Mouse (Mus musculus) hindbrain, embryonic 12.5 days (tissue): ENCODE measurements around the gene Med11. TPM values are rescaled to one million over a fixed set of nuclear protein-coding genes. Genes with fewer than 3 reads are reported as not detected.

ENCODE experiments used
- ATAC-seq: fragments of 200-750 bp; cut with Nextera tagmentation; 2 replicates; pipeline ENCODE4 v1.8.0; 2017; ENCODE audit warnings: moderate TSS enrichment; ENCODE audit not compliant: low FRiP score
- H3K27ac ChIP-seq: fragments of 300-500 bp; sonication (generic); 2 replicates; pipeline ENCODE4 v1.5.1; 2016; ENCODE audit warnings: mild to moderate bottlenecking
- H3K27me3 ChIP-seq: fragments of 300-500 bp; sonication (generic); 2 replicates; pipeline ENCODE4 v1.6.1; 2016; ENCODE audit warnings: mild to moderate bottlenecking
- H3K36me3 ChIP-seq: fragments of 300-500 bp; sonication (generic); 2 replicates; pipeline ENCODE4 v1.6.1; 2016; ENCODE audit warnings: mild to moderate bottlenecking
- H3K4me1 ChIP-seq: fragments of 300-500 bp; sonication (generic); 2 replicates; pipeline ENCODE4 v1.6.1; 2016
- H3K4me2 ChIP-seq: fragments of 300-500 bp; sonication (generic); replicated peaks from 2 replicates; pipeline ENCODE4 v1.6.1; 2016; ENCODE audit warnings: mild to moderate bottlenecking
- H3K4me3 ChIP-seq: fragments of 300-500 bp; sonication (generic); 2 replicates; pipeline ENCODE4 v1.5.1; 2016; ENCODE audit warnings: mild to moderate bottlenecking
- H3K9ac ChIP-seq: fragments of 300-500 bp; sonication (generic); 2 replicates; pipeline ENCODE4 v1.6.1; 2016; ENCODE audit warnings: mild to moderate bottlenecking, moderate library complexity
- H3K9me3 ChIP-seq: fragments of 300-500 bp; sonication (generic); replicated peaks from 2 replicates; pipeline ENCODE4 v1.6.1; 2016; ENCODE audit warnings: mild to moderate bottlenecking
- WGBS: fragments of 180-500 bp; shearing (Covaris S2); methylation state at CpG from one replicate; pipeline ENCODE4 v1.1.7; 2016; 5-methylcytosine and 5-hydroxymethylcytosine counted together
- polyA plus RNA-seq: library from polyadenylated mRNA; unstranded; fragments of >200 nt; fragmentation: Nextera tagmentation; extraction: Ambion mirVana; gene quantifications from 2 replicates; pipeline ENCODE4 v1.2.1, GENCODE M21; 2016

Med11 gene
- polyA plus RNA-seq, 1 experiment from 2014 or later: 36.1 TPM

DNA sequence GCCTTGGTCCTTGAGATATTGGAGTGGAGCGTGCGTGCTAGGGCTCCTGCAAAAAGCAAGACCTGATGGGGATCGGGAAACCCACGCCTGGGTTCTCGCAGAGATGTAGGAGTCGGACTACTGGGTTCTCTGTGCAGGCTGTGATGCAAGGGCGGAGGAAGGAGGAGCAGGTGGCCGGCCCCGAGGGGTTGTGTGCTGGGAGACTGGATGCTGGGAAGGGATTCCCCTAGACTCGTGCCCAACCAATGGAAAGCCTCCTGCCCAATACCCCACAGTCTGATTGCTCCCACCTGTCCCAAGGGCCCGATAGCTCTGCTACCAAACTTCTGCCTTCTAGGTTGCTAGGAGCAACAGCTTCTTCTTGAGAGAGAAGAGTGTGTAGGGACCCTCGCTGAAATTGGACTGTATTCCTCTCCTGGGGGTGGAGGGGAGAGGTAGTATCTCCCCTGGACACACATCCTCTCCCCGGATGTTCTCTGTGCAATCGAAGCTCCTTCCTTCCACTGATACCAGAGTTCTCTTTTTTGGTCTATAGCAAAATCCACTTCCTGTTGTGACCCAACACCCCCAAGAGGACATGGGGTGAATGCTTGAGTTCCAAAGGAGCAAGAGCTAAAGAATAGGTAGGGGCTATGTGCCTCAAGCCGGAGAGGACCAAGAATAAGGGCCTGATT lies 18.7 kb upstream of the Med11 start:
- Histone ChIP-seq H3K9me3 (no peaks in the 10 kb centered on the region), H3K4me2 (peak overlapping the region; percentile 62), H3K27ac (peak overlapping the region; percentile 93), H3K4me1 (peaks cover 30% of the 10 kb centered on the region), H3K9ac (peak overlapping the region; percentile 80), H3K4me3 (peak overlapping the region; percentile 71), H3K36me3 (peaks cover 23% of the 10 kb centered on the region), H3K27me3 (no peaks in the 10 kb centered on the region)
- peak; percentile 60 for ATAC-seq
- WGBS: 8% methylated on average over 15 of the region's 15 CpGs

DNA sequence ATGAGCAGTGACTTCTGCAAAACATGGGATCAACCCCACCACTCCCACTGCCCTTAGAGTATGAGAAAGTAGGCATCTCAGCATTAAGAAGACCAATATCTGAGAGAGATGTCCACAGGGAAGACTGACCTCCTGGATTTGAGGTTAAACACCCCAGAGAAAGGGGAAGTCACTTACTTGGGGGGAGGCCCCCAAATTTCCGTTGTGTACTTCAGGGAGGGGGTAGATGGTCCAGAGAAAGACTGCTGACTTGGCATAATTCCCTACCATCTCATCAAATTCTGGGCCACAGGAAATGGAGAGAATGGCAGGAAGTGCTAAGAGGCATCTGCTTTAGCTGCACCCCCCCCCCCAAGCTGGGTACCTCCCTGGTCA lies 18.2 kb upstream of the Med11 start:
- H3K27me3 ChIP-seq: no peaks in the 10 kb centered on the region
- ATAC-seq: no peak
- peak overlapping the region; percentile 62 for H3K4me2 ChIP-seq
- peaks cover 29% of the 10 kb centered on the region for H3K36me3 ChIP-seq
- WGBS: 63% methylated on average over 1 of the region's 1 CpGs
- H3K27ac ChIP-seq: no peak overlapping the region
- no peaks in the 10 kb centered on the region for H3K9me3 ChIP-seq
- peak overlapping the region; percentile 71 for H3K4me3 ChIP-seq
- peak overlapping the region; percentile 80 for H3K9ac ChIP-seq
- peaks cover 30% of the 10 kb centered on the region for H3K4me1 ChIP-seq

DNA sequence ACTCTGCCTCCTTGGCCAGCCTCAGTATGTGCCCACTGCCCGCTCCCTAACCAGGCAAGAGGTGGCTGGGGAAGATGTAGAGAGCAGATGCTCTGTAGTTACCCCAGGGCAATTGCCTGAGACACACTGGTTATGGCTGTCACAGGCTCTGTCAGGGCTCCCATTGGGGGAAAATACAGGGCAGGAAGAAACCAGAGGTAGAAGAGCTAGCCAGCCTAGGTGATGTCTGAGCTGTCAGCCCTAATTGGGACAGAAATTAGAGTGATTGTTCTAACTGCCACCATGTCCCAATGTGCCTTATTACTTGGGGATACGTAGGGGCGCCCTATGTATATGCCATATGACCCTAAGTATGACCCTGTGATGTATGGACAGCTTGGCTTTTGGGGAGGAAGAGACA lies 17.8 kb upstream of the Med11 start:
- ATAC-seq: no peak
- Histone ChIP-seq H3K4me3 (peak overlapping the region; percentile 71; the same call in 1 of the 2 replicates), H3K27ac (no peak overlapping the region), H3K9me3 (no peaks in the 10 kb centered on the region), H3K27me3 (no peaks in the 10 kb centered on the region), H3K4me2 (peak overlapping the region; percentile 62), H3K9ac (peak overlapping the region; percentile 80; the same call in 1 of the 2 replicates), H3K4me1 (peaks cover 30% of the 10 kb centered on the region), H3K36me3 (peaks cover 33% of the 10 kb centered on the region)
- 95% methylated on average over 3 of the region's 3 CpGs for WGBS

DNA sequence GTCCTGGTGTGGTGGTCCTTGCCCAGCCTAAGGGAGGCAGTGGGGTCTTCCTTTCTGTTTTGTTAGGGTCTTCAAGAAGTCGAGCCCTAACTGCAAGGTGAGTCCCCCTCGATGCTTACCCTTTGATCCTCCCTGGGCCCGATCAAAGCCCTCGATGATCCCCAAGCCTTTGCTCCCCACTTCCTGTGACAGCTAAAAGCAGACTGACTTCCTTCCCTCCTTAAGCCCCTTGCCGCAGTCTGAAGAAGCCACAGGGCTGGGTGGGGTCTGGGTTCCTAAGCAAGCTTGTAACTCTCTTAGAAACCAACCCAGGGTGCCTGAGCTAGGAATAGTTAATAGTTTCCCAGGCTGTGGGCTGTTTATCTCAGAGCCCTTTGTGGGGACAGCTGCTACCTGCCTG lies 16.2 kb upstream of the Med11 start:
- Histone ChIP-seq H3K4me3 (no peak overlapping the region), H3K27ac (no peak overlapping the region), H3K9me3 (no peaks in the 10 kb centered on the region), H3K36me3 (peaks cover 47% of the 10 kb centered on the region), H3K27me3 (no peaks in the 10 kb centered on the region), H3K9ac (no peak overlapping the region), H3K4me2 (no peak overlapping the region), H3K4me1 (peaks cover 30% of the 10 kb centered on the region)
- WGBS: 86% methylated on average over 5 of the region's 5 CpGs
- ATAC-seq: no peak

DNA sequence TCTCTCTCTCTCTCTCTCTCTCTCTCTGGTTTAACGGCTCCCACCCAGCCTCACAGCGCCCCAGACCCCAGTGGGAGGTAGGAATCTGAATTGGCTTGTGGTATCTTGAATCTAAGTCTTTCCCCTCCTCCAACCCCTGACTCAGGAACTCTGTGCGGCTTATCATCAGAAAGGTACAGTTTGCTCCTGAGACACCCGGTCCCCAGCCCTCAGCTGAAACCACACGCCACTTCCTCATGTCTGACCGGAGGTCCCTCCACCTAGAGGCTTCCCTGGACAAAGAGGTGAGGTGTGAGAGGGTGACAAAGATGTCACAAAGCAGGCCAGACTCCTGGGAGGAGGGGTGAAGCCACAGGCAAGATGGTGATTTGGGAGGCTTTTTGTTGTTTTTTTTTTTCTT lies 14.3 kb upstream of the Med11 start:
- no peaks in the 10 kb centered on the region for H3K27me3 ChIP-seq
- H3K36me3 ChIP-seq: peaks cover 65% of the 10 kb centered on the region
- H3K27ac ChIP-seq: no peak overlapping the region
- no peak overlapping the region for H3K9ac ChIP-seq
- WGBS: 87% methylated on average over 6 of the region's 6 CpGs
- peaks cover 22% of the 10 kb centered on the region for H3K4me1 ChIP-seq
- no peak overlapping the region for H3K4me2 ChIP-seq
- ATAC-seq: no peak
- no peaks in the 10 kb centered on the region for H3K9me3 ChIP-seq
- no peak overlapping the region for H3K4me3 ChIP-seq

DNA sequence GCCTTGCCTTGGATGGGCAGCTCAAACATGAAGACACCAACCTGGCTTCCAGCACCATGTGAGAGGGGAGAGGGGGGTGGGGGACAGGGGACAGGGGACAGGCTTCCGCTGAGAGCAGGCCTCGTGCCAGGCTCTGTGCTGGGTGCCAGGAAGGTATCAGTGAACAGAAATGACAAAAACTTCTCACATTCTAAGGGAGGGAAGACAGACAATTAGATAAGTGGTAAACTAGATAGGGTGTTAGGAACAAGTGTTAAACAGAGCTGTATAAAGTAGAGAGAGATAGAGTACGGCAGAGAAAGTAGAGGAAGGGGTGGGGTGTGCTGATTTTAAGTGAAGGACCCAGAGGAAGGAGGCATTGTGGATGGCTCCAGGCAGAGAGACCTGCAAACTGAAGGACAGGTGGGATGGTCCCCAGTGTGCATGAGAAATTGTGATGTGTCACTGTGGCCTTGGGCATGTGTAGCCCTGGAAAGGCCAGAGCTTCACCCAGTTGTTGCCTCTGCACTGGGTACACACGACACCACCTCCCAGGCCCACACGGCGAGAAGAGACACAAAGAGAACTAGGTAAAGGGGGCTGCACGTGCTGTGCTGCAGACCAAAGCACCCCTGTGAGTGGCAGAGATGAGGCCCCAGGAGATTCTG lies 12.9 kb upstream of the Med11 start:
- Histone ChIP-seq H3K27me3 (no peaks in the 10 kb centered on the region), H3K4me1 (peaks cover 13% of the 10 kb centered on the region), H3K36me3 (peaks cover 65% of the 10 kb centered on the region), H3K9me3 (no peaks in the 10 kb centered on the region), H3K4me2 (no peak overlapping the region), H3K27ac (no peak overlapping the region), H3K9ac (no peak overlapping the region), H3K4me3 (no peak overlapping the region)
- WGBS: 89% methylated on average over 7 of the region's 7 CpGs
- no peak for ATAC-seq

DNA sequence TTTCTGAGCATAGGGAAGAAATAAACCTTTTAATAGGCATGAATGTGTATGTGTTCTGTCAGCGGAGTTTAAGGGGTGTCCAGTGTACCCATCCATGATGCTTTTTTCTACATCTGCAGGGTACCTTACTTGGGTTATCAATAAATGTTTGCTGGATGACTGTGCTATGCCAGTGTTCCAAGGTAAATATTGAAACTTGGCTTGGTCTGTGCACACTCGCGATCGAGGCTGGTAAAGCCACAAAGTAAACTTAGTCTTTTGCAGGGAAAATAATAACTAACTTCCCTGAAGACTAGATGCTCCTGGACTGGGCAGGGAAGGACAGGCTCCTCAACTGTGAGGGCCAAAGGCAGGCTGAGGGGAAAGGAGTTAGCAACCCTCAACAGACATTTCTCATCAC lies 11.1 kb upstream of the Med11 start:
- H3K9ac ChIP-seq: no peak overlapping the region
- no peak overlapping the region for H3K27ac ChIP-seq
- no peaks in the 10 kb centered on the region for H3K9me3 ChIP-seq
- no peaks in the 10 kb centered on the region for H3K4me1 ChIP-seq
- no peak overlapping the region for H3K4me3 ChIP-seq
- H3K4me2 ChIP-seq: no peak overlapping the region
- WGBS: 92% methylated on average over 4 of the region's 4 CpGs
- no peak for ATAC-seq
- H3K36me3 ChIP-seq: peaks cover 63% of the 10 kb centered on the region
- H3K27me3 ChIP-seq: no peaks in the 10 kb centered on the region

DNA sequence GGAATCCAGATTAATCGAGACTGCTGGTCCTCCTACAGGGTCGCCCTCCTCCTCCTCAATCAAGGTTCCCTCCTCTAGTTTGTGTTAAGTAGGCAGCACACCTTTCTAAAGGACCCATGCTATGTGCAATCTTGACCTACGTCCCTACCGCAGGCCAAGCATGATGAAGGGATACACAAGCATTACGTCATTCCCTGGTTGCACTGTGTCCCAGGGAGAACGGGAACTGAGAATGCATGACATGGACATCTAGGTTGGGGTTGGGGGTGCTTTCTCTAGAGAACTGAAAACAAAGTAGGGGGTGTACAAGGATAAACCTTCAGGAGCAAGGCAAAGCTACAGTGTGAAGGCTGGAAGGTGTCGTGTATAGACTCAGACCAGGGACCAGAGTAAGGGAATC lies 9.8 kb upstream of the Med11 start:
- Histone ChIP-seq H3K36me3 (peaks cover 51% of the 10 kb centered on the region), H3K9ac (no peak overlapping the region), H3K9me3 (no peaks in the 10 kb centered on the region), H3K27me3 (no peaks in the 10 kb centered on the region), H3K4me2 (no peak overlapping the region), H3K4me3 (no peak overlapping the region), H3K4me1 (no peaks in the 10 kb centered on the region), H3K27ac (no peak overlapping the region)
- ATAC-seq: no peak
- 92% methylated on average over 7 of the region's 7 CpGs for WGBS

DNA sequence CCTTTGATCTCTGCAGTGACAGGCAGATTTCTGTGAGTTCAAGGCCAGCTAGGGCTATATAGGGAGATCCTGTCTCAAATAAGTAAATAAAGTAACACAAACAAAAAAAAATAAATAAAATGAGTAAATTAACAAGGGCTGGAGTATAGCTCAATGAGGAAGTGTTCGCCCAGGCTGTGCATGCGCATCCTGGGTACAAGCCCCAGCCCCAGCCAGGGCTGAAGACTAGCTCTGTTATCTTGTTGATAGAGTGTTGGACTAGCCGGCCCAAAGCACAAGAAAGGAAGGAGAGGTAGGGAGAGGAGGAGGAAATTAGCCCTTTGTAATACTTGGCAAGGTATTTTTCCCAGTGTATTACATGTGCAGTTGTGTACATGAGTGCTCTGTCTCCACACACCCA lies 7.8 kb upstream of the Med11 start:
- H3K9ac ChIP-seq: no peak overlapping the region
- no peaks in the 10 kb centered on the region for H3K4me1 ChIP-seq
- H3K36me3 ChIP-seq: peaks cover 32% of the 10 kb centered on the region
- H3K4me3 ChIP-seq: no peak overlapping the region
- H3K4me2 ChIP-seq: no peak overlapping the region
- H3K27ac ChIP-seq: no peak overlapping the region
- H3K9me3 ChIP-seq: no peaks in the 10 kb centered on the region
- no peaks in the 10 kb centered on the region for H3K27me3 ChIP-seq
- ATAC-seq: no peak
- 92% methylated on average over 3 of the region's 3 CpGs for WGBS

DNA sequence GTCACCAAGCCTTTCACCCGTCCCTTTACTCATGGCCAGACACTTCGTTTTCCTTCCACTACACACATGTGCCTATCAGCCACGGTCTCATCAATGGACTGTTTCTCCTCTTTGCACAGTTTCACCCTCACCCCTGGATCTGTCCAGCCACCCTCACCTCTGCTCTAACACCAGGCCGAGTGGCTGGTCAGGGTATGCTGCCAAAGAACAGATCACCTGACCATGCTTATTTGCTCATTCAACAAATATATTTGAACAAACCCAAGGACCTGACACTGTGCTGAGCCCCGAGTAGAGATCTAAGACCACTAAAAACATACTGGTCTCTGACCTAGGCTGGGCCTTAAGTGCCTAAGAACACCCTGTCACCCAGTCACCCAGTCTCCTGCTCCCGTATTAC lies 7.1 kb upstream of the Med11 start:
- Histone ChIP-seq H3K9ac (no peak overlapping the region), H3K4me2 (no peak overlapping the region), H3K9me3 (no peaks in the 10 kb centered on the region), H3K4me3 (no peak overlapping the region), H3K27me3 (no peaks in the 10 kb centered on the region), H3K4me1 (no peaks in the 10 kb centered on the region), H3K27ac (no peak overlapping the region), H3K36me3 (peaks cover 26% of the 10 kb centered on the region)
- 81% methylated on average over 6 of the region's 6 CpGs for WGBS
- no peak for ATAC-seq

DNA sequence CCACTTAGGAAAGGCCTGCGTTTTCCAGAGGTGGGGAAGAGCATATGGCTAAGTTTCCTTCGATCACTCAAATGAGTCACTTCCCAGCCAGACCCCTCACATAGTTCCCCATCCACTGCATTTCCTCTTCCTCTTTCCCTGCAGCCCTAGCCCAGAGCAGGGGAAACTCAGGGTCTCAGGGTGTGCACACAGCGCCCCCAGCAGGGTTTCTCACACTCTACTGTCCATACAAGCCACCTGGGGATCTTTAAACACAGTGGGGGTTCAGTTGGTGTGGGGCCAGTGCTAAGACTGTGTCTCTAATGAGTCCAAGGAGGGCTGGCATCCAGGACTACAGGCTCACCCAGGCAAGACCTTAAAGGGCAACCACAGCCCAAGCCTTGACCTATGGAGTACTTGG lies 5.0 kb upstream of the Med11 start:
- Histone ChIP-seq H3K4me3 (no peak overlapping the region), H3K36me3 (peaks cover 5% of the 10 kb centered on the region; the same call in 1 of the 2 replicates), H3K27ac (no peak overlapping the region), H3K4me1 (no peaks in the 10 kb centered on the region), H3K27me3 (no peaks in the 10 kb centered on the region), H3K9ac (no peak overlapping the region), H3K9me3 (no peaks in the 10 kb centered on the region), H3K4me2 (no peak overlapping the region)
- ATAC-seq: no peak
- 44% methylated on average over 3 of the region's 3 CpGs for WGBS

DNA sequence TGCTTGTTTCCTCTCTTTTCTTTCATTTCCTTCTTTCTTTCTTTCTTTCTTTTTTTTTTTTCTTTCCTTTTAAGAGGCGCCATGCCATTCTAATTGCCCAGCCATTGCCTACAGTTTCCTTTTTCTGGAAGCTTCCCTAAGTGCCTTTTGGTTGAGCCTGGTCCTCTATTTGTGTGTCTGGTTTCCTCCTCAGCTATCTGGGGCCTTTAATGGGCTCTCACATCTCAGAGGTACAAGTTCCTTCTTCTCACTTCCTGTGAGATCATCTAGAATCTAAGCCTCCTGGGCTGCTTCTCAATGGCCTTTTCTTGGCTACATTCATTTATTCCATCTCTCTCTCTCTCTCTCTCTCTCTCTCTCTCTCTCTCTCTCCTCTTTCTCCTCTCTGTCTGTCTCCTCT lies 4.3 kb upstream of the Med11 start:
- H3K4me3 ChIP-seq: no peak overlapping the region
- H3K4me2 ChIP-seq: no peak overlapping the region
- H3K27ac ChIP-seq: no peak overlapping the region
- no peaks in the 10 kb centered on the region for H3K36me3 ChIP-seq
- H3K9ac ChIP-seq: no peak overlapping the region
- H3K4me1 ChIP-seq: peaks cover under 1% of the 10 kb centered on the region
- no peaks in the 10 kb centered on the region for H3K9me3 ChIP-seq
- WGBS: 90% methylated on average over 1 of the region's 1 CpGs
- no peaks in the 10 kb centered on the region for H3K27me3 ChIP-seq
- ATAC-seq: no peak

DNA sequence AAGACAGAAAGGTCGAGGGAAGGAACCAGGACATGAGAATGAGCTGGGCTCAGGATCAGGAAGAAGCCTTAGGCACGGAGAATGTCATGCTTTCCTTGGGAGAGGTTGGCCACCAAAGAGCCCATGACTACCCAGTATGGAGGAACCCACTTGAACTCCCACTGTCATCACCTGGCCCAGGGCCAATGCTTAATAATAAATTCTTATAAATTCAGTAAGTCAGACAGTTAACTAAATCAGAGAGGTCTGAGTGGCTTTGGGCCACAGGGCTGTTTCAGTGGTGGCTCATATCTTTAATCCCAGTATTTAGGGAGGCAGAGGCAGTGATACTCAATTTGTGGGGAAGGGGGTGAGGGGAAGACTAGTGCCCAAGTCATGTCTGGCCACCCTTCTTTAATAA lies 793 bp upstream of the Med11 start:
- 82% methylated on average over 2 of the region's 2 CpGs for WGBS
- peaks cover 11% of the 10 kb centered on the region for H3K4me1 ChIP-seq
- no peaks in the 10 kb centered on the region for H3K27me3 ChIP-seq
- no peak overlapping the region for H3K9ac ChIP-seq
- H3K9me3 ChIP-seq: no peaks in the 10 kb centered on the region
- ATAC-seq: no peak
- no peak overlapping the region for H3K4me3 ChIP-seq
- 0 out of 2 replicates have a peak overlapping the region, but pooled peaks have one; percentile 62 for H3K4me2 ChIP-seq
- no peaks in the 10 kb centered on the region for H3K36me3 ChIP-seq
- H3K27ac ChIP-seq: no peak overlapping the region
